Mouse (Mus musculus): ENCODE results near the gene Cntnap3. TPM values are rescaled to one million over a fixed set of nuclear protein-coding genes. Genes with fewer than 3 reads are reported as not detected.
"Not testable (repeated sequence)": the region's sequence is repeated elsewhere in the genome, so short reads cannot be mapped to it uniquely, and the experiment has no call there.

Cntnap3 gene
- not detected in 2 replicates for polyA plus RNA-seq (2014; fragmentation: Nextera tagmentation; extraction: Ambion mirVana)

DNA sequence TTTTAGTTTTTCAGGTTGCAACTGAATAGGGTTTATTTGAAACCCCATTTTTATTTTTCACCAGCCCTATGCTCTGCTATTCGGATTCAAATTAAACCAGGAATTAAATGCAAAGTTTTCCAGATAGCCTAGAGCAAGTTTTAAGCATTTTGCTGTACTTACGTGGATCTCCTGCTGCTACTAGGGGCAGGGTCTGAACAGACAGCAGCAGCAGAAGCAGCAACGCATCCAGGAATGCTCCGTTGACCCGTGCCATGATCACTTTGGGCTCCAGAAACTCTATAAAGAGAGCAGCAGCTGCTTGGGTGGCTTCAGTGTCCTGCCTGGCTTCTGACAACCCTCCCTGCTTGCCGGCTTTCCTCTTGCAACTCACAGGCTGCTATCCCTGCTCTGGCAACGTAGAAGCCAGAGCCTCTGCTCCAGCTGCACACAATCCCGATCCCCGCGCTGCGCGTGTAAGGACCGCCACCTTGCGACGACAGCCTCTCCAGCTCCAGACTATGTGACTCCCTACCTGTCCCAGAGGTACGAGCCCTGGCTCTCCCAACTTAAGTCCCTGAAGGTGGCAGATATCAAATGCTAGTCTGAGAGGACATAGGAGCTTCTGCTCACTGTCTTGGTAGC lies at the start of gene Cntnap3:
Cntnap3 (minus strand) TSS at position 371 of the 624 bp plus-strand sequence.
- Histone ChIP-seq H3K27ac (replicated peaks; ENCODE audit: low read depth, low read length) (no peak within 1 kb of the TSS), H3K4me1 (ENCODE audit: control insufficient read depth, insufficient read depth, low read length) (no peaks in the 10 kb centered on the region), H3K27me3 (ENCODE audit: control insufficient read depth, insufficient read depth, low read length) (no peaks in the 10 kb centered on the region), H3K9me3 (replicated peaks; ENCODE audit: control insufficient read depth, low read length) (no peaks in the 10 kb centered on the region), H3K36me3 (replicated peaks; ENCODE audit: control insufficient read depth, insufficient read depth, low read depth, low read length) (no peaks in the 10 kb centered on the region), H3K9ac (replicated peaks; ENCODE audit: low read length) (peak within 1 kb of the TSS; percentile 34; the same call in 1 of the 2 replicates), H3K4me2 (ENCODE audit: low read depth, low read length) (peak within 1 kb of the TSS; percentile 23), H3K4me3 (ENCODE audit: low read depth, low read length) (no peak within 1 kb of the TSS)
- ATAC-seq (replicated peaks; ENCODE audit: insufficient number of reproducible peaks, low FRiP score, low TSS enrichment, low read depth), result no peak; the same call in 1 of the 2 replicates
- DNase-seq (ENCODE audit: low spot score), result peak; percentile 54
- WGBS, result 7% methylated on average over 16 of the region's 16 CpGs

DNA sequence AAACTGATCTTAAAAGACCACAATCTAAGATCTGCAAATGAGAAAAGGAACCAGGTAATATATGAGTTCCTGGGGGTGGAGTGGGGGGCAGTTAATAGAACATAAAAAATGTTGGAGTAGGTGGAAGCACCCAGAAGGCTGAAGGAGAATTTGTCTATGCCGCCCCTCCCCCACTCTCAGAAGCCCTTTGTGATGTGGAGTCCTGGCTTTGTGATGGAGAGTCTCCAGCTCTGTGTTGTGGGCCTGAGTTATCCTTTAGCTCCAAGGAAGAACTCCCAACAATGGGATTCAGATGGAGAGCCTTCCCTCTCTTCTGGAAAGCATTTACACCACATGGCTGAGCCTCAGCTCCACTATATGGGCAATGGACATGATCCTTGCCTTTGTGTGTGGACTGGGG lies 13.4 kb upstream of the Cntnap3 start, which contains the start of gene Spata31:
Spata31 (plus strand) TSS at position 216 of the 400 bp plus-strand sequence.
- WGBS, result 71% methylated on average over 1 of the region's 1 CpGs
- no peaks in the 10 kb centered on the region for H3K4me1 ChIP-seq (ENCODE audit: control insufficient read depth, insufficient read depth, low read length)
- no peaks in the 10 kb centered on the region for H3K9me3 ChIP-seq (replicated peaks; ENCODE audit: control insufficient read depth, low read length)
- no peaks in the 10 kb centered on the region for H3K36me3 ChIP-seq (replicated peaks; ENCODE audit: control insufficient read depth, insufficient read depth, low read depth, low read length)
- DNase-seq (ENCODE audit: low spot score) (no peak), ATAC-seq (replicated peaks; ENCODE audit: insufficient number of reproducible peaks, low FRiP score, low TSS enrichment, low read depth) (no peak)
- H3K4me3 ChIP-seq (ENCODE audit: low read depth, low read length), result no peak within 1 kb of the TSS
- no peaks in the 10 kb centered on the region for H3K27me3 ChIP-seq (ENCODE audit: control insufficient read depth, insufficient read depth, low read length)
- H3K27ac ChIP-seq (replicated peaks; ENCODE audit: low read depth, low read length), result no peak within 1 kb of the TSS
- no peak within 1 kb of the TSS for H3K9ac ChIP-seq (replicated peaks; ENCODE audit: low read length)
- no peak within 1 kb of the TSS for H3K4me2 ChIP-seq (ENCODE audit: low read depth, low read length)

DNA sequence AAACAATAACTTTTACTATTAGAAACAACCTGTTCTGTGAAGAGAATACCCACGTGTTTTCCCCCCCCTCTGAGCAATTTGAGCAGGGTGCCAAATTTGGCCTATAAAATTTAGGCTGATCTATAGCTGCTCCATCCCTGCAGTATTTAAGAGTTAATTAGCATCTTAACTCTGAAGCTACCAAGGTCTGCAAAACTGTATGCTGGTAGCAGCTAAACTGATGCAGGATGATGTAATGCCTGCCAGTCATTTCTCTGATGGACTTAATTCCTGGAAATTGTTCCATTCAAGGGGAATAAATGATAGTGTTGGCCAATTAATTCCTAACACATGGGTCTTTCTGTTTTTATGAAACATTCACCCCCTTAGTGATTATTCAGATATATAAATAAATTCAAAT lies 623 bp downstream of the Cntnap3 start:
- Histone ChIP-seq H3K4me2 (ENCODE audit: low read depth, low read length) (no peak overlapping the region), H3K9ac (replicated peaks; ENCODE audit: low read length) (no peak overlapping the region), H3K36me3 (replicated peaks; ENCODE audit: control insufficient read depth, insufficient read depth, low read depth, low read length) (no peaks in the 10 kb centered on the region), H3K4me3 (ENCODE audit: low read depth, low read length) (no peak overlapping the region), H3K27me3 (ENCODE audit: control insufficient read depth, insufficient read depth, low read length) (no peaks in the 10 kb centered on the region), H3K9me3 (replicated peaks; ENCODE audit: control insufficient read depth, low read length) (no peaks in the 10 kb centered on the region), H3K4me1 (ENCODE audit: control insufficient read depth, insufficient read depth, low read length) (no peaks in the 10 kb centered on the region), H3K27ac (replicated peaks; ENCODE audit: low read depth, low read length) (no peak overlapping the region)
- DNase-seq (ENCODE audit: low spot score) (no peak), ATAC-seq (replicated peaks; ENCODE audit: insufficient number of reproducible peaks, low FRiP score, low TSS enrichment, low read depth) (no peak)
- 52% methylated on average over 1 of the region's 1 CpGs for WGBS

DNA sequence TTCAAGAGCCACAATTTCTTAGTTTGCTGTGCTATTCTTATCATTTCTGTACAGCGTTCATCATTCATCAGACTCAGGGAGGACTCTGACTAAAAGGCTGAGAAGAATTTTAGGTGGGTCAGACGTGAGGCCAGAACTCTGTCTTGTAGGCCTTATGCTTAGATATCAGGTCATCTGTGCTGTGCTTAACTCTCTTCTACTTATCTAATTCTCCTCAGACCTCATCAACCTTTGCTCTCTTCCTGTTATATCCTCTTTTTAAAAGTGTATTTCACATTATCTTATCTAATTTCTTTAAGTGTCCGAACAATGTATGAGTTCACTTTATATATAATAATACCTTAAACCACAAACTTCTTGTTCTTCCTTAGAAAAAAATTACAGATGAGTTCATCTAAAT lies 38.4 kb downstream of the Cntnap3 start:
- no peaks in the 10 kb centered on the region for H3K27me3 ChIP-seq (ENCODE audit: control insufficient read depth, insufficient read depth, low read length)
- no peaks in the 10 kb centered on the region for H3K36me3 ChIP-seq (replicated peaks; ENCODE audit: control insufficient read depth, insufficient read depth, low read depth, low read length)
- H3K4me1 ChIP-seq (ENCODE audit: control insufficient read depth, insufficient read depth, low read length), result no peaks in the 10 kb centered on the region
- ATAC-seq (replicated peaks; ENCODE audit: insufficient number of reproducible peaks, low FRiP score, low TSS enrichment, low read depth) (no peak), DNase-seq (ENCODE audit: low spot score) (no peak)
- WGBS, result 85% methylated on average over 3 of the region's 3 CpGs
- no peak overlapping the region for H3K27ac ChIP-seq (replicated peaks; ENCODE audit: low read depth, low read length)
- H3K9me3 ChIP-seq (replicated peaks; ENCODE audit: control insufficient read depth, low read length), result no peaks in the 10 kb centered on the region
- no peak overlapping the region for H3K4me3 ChIP-seq (ENCODE audit: low read depth, low read length)
- H3K4me2 ChIP-seq (ENCODE audit: low read depth, low read length), result no peak overlapping the region
- H3K9ac ChIP-seq (replicated peaks; ENCODE audit: low read length), result no peak overlapping the region

DNA sequence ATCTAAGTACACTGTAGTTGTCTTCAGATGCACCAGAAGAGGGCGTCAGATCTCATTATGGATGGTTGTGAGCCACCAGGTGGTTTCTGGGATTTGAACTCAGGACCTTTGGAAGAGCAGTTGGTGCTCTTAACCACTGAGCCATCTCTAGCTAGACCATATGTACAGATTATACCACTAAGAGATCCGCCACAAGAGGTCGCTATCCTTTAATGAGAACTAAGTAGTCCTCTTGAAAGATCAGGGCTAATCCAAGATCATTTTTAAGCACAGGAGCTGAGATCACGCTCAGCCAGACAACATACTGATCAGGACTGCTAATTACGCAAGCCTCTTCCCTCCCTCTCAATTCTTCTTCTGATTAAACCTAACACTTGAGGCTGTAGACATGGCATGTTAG lies 78.9 kb downstream of the Cntnap3 start:
- 47% methylated on average over 5 of the region's 5 CpGs for WGBS
- H3K36me3 ChIP-seq (replicated peaks; ENCODE audit: control insufficient read depth, insufficient read depth, low read depth, low read length); H3K4me1 ChIP-seq (ENCODE audit: control insufficient read depth, insufficient read depth, low read length); H3K4me2 ChIP-seq (ENCODE audit: low read depth, low read length); H3K9me3 ChIP-seq (replicated peaks; ENCODE audit: control insufficient read depth, low read length); H3K27me3 ChIP-seq (ENCODE audit: control insufficient read depth, insufficient read depth, low read length); H3K27ac ChIP-seq (replicated peaks; ENCODE audit: low read depth, low read length); ATAC-seq (replicated peaks; ENCODE audit: insufficient number of reproducible peaks, low FRiP score, low TSS enrichment, low read depth); H3K4me3 ChIP-seq (ENCODE audit: low read depth, low read length); H3K9ac ChIP-seq (replicated peaks; ENCODE audit: low read length): not testable (repeated sequence)
- peak; percentile 10 for DNase-seq (ENCODE audit: low spot score)

DNA sequence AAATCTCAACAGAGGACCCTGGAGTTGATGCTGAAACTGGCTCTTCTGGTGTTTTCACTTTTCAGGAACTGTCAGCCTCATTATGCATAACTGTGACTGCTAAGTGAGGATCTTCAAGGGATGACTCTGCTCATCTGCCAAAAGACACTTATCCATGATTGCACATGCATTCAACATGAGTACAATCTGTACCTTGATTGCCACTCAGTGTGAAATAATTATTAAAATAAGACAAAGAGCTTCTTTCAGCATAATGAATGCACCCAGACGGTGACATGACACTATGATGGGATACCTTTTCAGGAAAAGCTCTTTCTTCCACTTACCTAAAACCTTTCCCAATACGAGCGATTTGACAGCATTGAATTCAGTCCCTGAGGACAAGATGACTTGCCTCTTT lies 158.4 kb downstream of the Cntnap3 start:
- DNase-seq (ENCODE audit: low spot score) (no peak), ATAC-seq (replicated peaks; ENCODE audit: insufficient number of reproducible peaks, low FRiP score, low TSS enrichment, low read depth) (no peak)
- no peaks in the 10 kb centered on the region for H3K27me3 ChIP-seq (ENCODE audit: control insufficient read depth, insufficient read depth, low read length)
- no peak overlapping the region for H3K4me2 ChIP-seq (ENCODE audit: low read depth, low read length)
- H3K27ac ChIP-seq (replicated peaks; ENCODE audit: low read depth, low read length), result no peak overlapping the region
- H3K36me3 ChIP-seq (replicated peaks; ENCODE audit: control insufficient read depth, insufficient read depth, low read depth, low read length), result no peaks in the 10 kb centered on the region
- H3K9me3 ChIP-seq (replicated peaks; ENCODE audit: control insufficient read depth, low read length), result no peaks in the 10 kb centered on the region
- no peak overlapping the region for H3K4me3 ChIP-seq (ENCODE audit: low read depth, low read length)
- H3K4me1 ChIP-seq (ENCODE audit: control insufficient read depth, insufficient read depth, low read length), result no peaks in the 10 kb centered on the region
- WGBS, result 84% methylated on average over 3 of the region's 3 CpGs
- H3K9ac ChIP-seq (replicated peaks; ENCODE audit: low read length), result no peak overlapping the region

DNA sequence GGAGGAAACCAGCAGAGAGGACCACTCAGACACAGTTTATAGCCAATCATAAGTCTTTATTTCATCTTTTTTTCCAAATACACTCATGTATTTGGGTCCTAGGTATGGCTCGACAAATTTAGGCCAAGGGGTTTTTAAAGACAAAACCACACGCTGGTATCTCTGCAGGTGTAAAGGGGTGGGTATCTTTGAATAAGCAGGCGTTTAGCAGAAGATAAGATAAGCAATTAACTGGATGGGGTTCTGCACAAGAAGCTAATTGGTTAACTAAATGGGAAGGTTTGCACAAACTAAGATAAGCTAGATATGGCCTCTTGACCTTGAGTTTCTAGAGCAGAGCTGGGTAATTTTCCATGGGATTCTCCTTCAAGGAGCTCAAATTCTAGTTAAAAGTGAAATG lies 171.5 kb downstream of the Cntnap3 start:
- 82% methylated on average over 3 of the region's 3 CpGs for WGBS
- no peaks in the 10 kb centered on the region for H3K36me3 ChIP-seq (replicated peaks; ENCODE audit: control insufficient read depth, insufficient read depth, low read depth, low read length)
- H3K9ac ChIP-seq (replicated peaks; ENCODE audit: low read length), result no peak overlapping the region
- no peaks in the 10 kb centered on the region for H3K4me1 ChIP-seq (ENCODE audit: control insufficient read depth, insufficient read depth, low read length)
- H3K9me3 ChIP-seq (replicated peaks; ENCODE audit: control insufficient read depth, low read length), result no peaks in the 10 kb centered on the region
- DNase-seq (ENCODE audit: low spot score) (no peak), ATAC-seq (replicated peaks; ENCODE audit: insufficient number of reproducible peaks, low FRiP score, low TSS enrichment, low read depth) (no peak)
- no peak overlapping the region for H3K4me2 ChIP-seq (ENCODE audit: low read depth, low read length)
- no peak overlapping the region for H3K4me3 ChIP-seq (ENCODE audit: low read depth, low read length)
- no peaks in the 10 kb centered on the region for H3K27me3 ChIP-seq (ENCODE audit: control insufficient read depth, insufficient read depth, low read length)
- no peak overlapping the region for H3K27ac ChIP-seq (replicated peaks; ENCODE audit: low read depth, low read length)

DNA sequence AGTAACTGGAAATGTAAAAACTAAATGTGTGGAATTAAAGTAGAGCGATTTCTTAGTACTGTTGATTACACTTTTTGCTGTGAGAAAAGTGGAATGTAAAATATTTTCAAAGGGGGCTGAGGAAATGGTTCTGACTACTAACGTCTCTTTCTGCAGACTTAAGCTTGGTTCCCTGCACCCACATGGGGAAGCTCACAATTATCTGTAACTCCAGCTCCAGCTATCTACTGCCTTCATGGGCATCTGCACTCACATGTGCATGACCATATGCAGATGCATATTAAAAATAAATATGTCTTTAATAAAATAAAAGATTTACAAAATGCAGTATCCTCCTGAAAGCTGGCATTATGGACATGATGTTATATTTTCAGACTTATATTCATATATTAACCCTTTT lies 187.0 kb downstream of the Cntnap3 start:
- Histone ChIP-seq H3K4me3 (ENCODE audit: low read depth, low read length) (no peak overlapping the region), H3K27ac (replicated peaks; ENCODE audit: low read depth, low read length) (no peak overlapping the region), H3K4me1 (ENCODE audit: control insufficient read depth, insufficient read depth, low read length) (no peaks in the 10 kb centered on the region), H3K9me3 (replicated peaks; ENCODE audit: control insufficient read depth, low read length) (no peaks in the 10 kb centered on the region), H3K36me3 (replicated peaks; ENCODE audit: control insufficient read depth, insufficient read depth, low read depth, low read length) (no peaks in the 10 kb centered on the region), H3K27me3 (ENCODE audit: control insufficient read depth, insufficient read depth, low read length) (no peaks in the 10 kb centered on the region), H3K4me2 (ENCODE audit: low read depth, low read length) (no peak overlapping the region), H3K9ac (replicated peaks; ENCODE audit: low read length) (no peak overlapping the region)
- ATAC-seq (replicated peaks; ENCODE audit: insufficient number of reproducible peaks, low FRiP score, low TSS enrichment, low read depth) (no peak), DNase-seq (ENCODE audit: low spot score) (no peak)
- WGBS, result 78% methylated on average over 2 of the region's 2 CpGs

Measured in embryonic facial prominence, embryonic 11.5 days (tissue).